Mouse (Mus musculus): ENCODE results near the gene Apol6. TPM values are rescaled to one million over a fixed set of nuclear protein-coding genes. Genes with fewer than 3 reads are reported as not detected.

Gene Apol6
- polyA plus RNA-seq, 1 experiment from 2014 or later: not detected

GRCm38 (mm10) chr15:77094431-77094830 is 49.9 kb downstream of the Apol6 start:
- H3K36me3 ChIP-seq: peaks cover 60% of the 10 kb centered on the region
- WGBS: 93% methylated on average over 13 of the region's 13 CpGs
- no peaks in the 10 kb centered on the region for H3K27me3 ChIP-seq
- no peak overlapping the region for H3K4me2 ChIP-seq
- no peaks in the 10 kb centered on the region for H3K9me3 ChIP-seq
- H3K9ac ChIP-seq: no peak overlapping the region
- no peak overlapping the region for H3K4me3 ChIP-seq
- peaks cover 11% of the 10 kb centered on the region for H3K4me1 ChIP-seq (replicated peaks)
- ATAC-seq (ENCODE audit: low FRiP score, low read depth): no peak
- no peak overlapping the region for H3K27ac ChIP-seq (replicated peaks)

GRCm38 (mm10) chr15:77095216-77095615 is 50.7 kb downstream of the Apol6 start:
- no peak for ATAC-seq (ENCODE audit: low FRiP score, low read depth)
- Histone ChIP-seq H3K4me2 (no peak overlapping the region), H3K27ac (replicated peaks) (no peak overlapping the region), H3K9ac (no peak overlapping the region), H3K27me3 (no peaks in the 10 kb centered on the region), H3K9me3 (no peaks in the 10 kb centered on the region), H3K4me1 (replicated peaks) (peaks cover 5% of the 10 kb centered on the region), H3K4me3 (no peak overlapping the region), H3K36me3 (peaks cover 60% of the 10 kb centered on the region)
- WGBS: 98% methylated on average over 1 of the region's 1 CpGs

DNA sequence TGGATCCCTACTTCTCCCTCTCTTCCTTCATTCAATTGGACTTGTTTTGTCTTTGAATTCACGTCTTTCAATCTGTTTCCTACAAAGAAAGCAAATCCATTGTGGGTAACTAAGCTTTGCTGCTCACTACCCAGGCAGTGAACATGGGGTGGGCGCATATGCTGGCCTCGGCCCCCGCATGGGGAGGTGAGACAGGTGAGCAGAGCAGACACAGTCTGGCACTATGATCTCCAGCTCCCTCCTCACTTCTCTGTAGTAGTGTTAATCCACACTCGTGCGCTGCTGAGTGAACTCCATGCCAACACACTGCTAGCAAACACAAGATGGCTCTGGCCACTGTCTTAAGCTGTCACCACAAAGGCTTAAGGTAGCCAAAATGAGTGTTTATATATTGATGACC is 52.8 kb downstream of the Apol6 start:
- no peaks in the 10 kb centered on the region for H3K27me3 ChIP-seq
- ATAC-seq (ENCODE audit: low FRiP score, low read depth): no peak
- WGBS: 91% methylated on average over 6 of the region's 6 CpGs
- H3K4me1 ChIP-seq (replicated peaks): no peaks in the 10 kb centered on the region
- H3K27ac ChIP-seq (replicated peaks): no peak overlapping the region
- no peak overlapping the region for H3K9ac ChIP-seq
- peaks cover 66% of the 10 kb centered on the region for H3K36me3 ChIP-seq
- no peaks in the 10 kb centered on the region for H3K9me3 ChIP-seq
- no peak overlapping the region for H3K4me3 ChIP-seq
- H3K4me2 ChIP-seq: no peak overlapping the region

GRCm38 (mm10) chr15:77099756-77100155 is 55.2 kb downstream of the Apol6 start:
- Histone ChIP-seq H3K9ac (no peak overlapping the region), H3K36me3 (peaks cover 53% of the 10 kb centered on the region), H3K4me1 (replicated peaks) (peaks cover 6% of the 10 kb centered on the region; the same call in 1 of the 2 replicates), H3K27me3 (no peaks in the 10 kb centered on the region), H3K27ac (replicated peaks) (no peak overlapping the region), H3K4me2 (no peak overlapping the region), H3K9me3 (no peaks in the 10 kb centered on the region), H3K4me3 (no peak overlapping the region)
- WGBS: 84% methylated on average over 3 of the region's 3 CpGs
- ATAC-seq (ENCODE audit: low FRiP score, low read depth): no peak

- Histone ChIP-seq H3K9ac (no peak overlapping the region), H3K27ac (replicated peaks) (no peak overlapping the region), H3K9me3 (no peaks in the 10 kb centered on the region), H3K4me1 (replicated peaks) (peaks cover 9% of the 10 kb centered on the region; the same call in 1 of the 2 replicates), H3K4me2 (no peak overlapping the region), H3K27me3 (no peaks in the 10 kb centered on the region), H3K4me3 (no peak overlapping the region), H3K36me3 (peaks cover 35% of the 10 kb centered on the region)
- ATAC-seq (ENCODE audit: low FRiP score, low read depth): no peak
- 58% methylated on average over 5 of the region's 5 CpGs for WGBS
Observed at GRCm38 (mm10) chr15:77102685-77103084, 58.2 kb downstream of the Apol6 start.

DNA sequence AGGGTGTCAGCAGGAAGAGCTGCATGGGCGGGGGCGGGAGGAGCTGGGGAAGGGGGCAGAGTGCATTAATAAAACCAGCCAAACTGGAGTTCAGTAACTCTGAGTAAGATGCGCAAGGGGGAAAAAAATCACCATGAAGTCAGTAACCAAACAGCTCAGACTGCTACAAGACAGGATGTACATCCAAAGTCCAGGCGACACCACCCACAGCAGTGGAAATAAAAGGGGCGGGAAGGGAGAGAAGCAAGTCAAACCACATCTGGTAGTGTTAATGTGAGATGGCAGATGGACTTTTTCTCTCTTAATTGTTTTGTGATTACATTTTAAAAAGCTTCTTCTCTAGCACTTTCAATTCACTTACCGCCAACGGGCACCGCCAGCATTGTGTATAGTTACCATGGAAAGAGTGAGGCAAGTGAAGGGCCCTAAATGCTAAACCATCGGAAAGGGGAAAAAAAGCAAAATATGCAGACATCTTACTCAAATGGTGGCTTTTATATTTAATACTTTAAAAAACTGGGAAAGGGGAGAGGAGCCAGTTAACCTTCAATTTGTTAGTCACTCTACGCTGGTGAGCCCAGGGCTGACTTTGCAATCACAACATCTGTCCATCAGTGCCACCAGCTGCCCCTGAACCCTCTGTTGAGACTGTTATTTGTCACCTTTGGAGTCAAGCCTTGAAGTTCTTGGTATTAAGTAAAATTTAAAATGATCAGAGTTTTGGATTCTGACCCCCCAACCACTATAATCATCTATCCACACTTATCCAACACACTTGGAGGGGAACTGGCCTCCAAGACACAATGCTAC is 60.0 kb downstream of the Apol6 start:
- ATAC-seq (ENCODE audit: low FRiP score, low read depth): no peak
- Histone ChIP-seq H3K27ac (replicated peaks) (no peak overlapping the region), H3K36me3 (peaks cover 27% of the 10 kb centered on the region), H3K4me1 (replicated peaks) (peaks cover 9% of the 10 kb centered on the region; the same call in 1 of the 2 replicates), H3K9ac (no peak overlapping the region), H3K4me3 (no peak overlapping the region), H3K27me3 (no peaks in the 10 kb centered on the region), H3K4me2 (no peak overlapping the region), H3K9me3 (no peaks in the 10 kb centered on the region)
- WGBS: 56% methylated on average over 10 of the region's 10 CpGs

DNA sequence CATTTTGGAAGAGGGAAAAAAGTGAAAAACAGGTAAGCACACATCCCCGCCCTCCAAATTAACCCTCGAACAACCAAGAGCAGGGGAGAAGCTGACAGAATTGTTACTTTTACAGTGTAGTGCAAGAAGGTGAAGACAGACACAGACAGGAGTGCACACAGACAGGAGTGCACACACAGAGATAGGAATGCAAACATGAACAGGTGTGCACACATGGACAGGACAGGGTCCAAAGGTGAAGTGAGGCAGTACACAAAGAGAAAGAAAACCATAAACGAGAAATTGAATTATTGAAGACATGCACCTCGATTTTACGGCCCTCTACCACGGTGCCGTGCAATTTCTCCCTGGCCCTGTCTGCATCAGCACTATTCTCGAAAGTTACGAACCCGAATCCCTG is 60.7 kb downstream of the Apol6 start:
- Histone ChIP-seq H3K4me2 (no peak overlapping the region), H3K4me3 (no peak overlapping the region), H3K27ac (replicated peaks) (no peak overlapping the region), H3K27me3 (no peaks in the 10 kb centered on the region), H3K4me1 (replicated peaks) (peaks cover 9% of the 10 kb centered on the region; the same call in 1 of the 2 replicates), H3K36me3 (peaks cover 27% of the 10 kb centered on the region), H3K9ac (no peak overlapping the region), H3K9me3 (no peaks in the 10 kb centered on the region)
- WGBS: 86% methylated on average over 10 of the region's 10 CpGs
- no peak for ATAC-seq (ENCODE audit: low FRiP score, low read depth)

Other genes with a start within 250 kb of the Apol6 start
- 37.7 and 41.8 TPM in 2 replicates for gene Zfp251, start 173.3 kb upstream of the Apol6 start, polyA plus RNA-seq (2015; fragmentation: Nextera tagmentation; extraction: Ambion mirVana)
- 9.2 and 9.4 TPM in 2 replicates for gene Zfp7, start 165.5 kb upstream of the Apol6 start, polyA plus RNA-seq (2015; fragmentation: Nextera tagmentation; extraction: Ambion mirVana)
- gene Gm49527, start 165.4 kb upstream of the Apol6 start, polyA plus RNA-seq (2015; fragmentation: Nextera tagmentation; extraction: Ambion mirVana): 1.3 and 1.9 TPM in 2 replicates
- 18.6 and 19.5 TPM in 2 replicates for gene Zfp647, start 119.3 kb upstream of the Apol6 start, polyA plus RNA-seq (2015; fragmentation: Nextera tagmentation; extraction: Ambion mirVana)
- 40.8 and 43.5 TPM in 2 replicates for gene 1110038F14Rik, start 96.2 kb upstream of the Apol6 start, polyA plus RNA-seq (2015; fragmentation: Nextera tagmentation; extraction: Ambion mirVana)
- 0.37 and 0.48 TPM in 2 replicates for gene Mb, start 5.9 kb downstream of the Apol6 start, polyA plus RNA-seq (2015; fragmentation: Nextera tagmentation; extraction: Ambion mirVana)